Mouse (Mus musculus) ovary, adult 10 weeks (tissue): Measurements from ENCODE around the gene Sac3d1. TPM values are rescaled to one million over a fixed set of nuclear protein-coding genes. Genes with fewer than 3 reads are reported as not detected.

Source experiments
- polyA plus RNA-seq: library from polyadenylated mRNA; stranded (reverse); fragments of 350-450 nt; fragmentation: Illumina TruSeq; extraction: RNeasy Lipid Tissue Mini Kit (QIAGEN cat#74804); gene quantifications from one replicate; pipeline ENCODE4 v1.2.3, GENCODE M21; 2014

Sac3d1 gene
- 0.97 TPM for polyA plus RNA-seq

DNA sequence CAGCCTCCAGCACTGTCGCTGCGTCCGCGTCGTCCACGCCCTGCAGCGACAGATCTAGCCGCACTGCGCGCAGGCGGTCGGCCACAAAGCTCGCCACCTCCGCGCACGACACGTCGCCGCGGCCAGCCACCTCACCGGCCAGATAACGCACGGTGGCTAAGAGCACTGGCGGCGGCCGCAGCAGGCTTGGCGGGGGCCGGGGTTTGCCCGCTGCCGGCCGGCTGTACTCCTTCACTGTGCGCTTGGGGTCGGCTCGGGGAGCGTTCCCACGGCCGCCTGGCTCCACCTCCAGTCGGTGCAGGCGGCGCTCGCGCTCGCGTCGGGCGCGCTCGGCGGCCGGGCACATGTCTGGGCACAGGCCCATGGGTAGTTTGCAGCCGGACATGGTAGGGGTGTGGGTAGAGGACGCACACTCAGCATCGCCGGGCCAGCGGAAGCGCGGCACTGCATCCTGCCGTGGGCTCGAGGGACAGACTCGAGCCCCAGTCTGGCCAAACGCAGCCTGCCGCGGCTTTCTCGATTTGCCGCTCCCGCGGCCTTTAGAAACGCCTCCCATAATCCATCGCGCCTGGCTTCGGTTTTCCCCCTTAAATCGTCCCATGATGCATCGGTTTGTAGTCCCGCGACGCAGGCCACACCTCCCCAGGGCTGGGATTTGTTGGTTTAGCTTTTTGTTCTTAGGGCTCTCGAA lies at the start of gene Sac3d1:
Sac3d1 (minus strand) TSS at position 665 of the 691 bp plus-strand sequence.

GRCm38 (mm10) chr19:6141394-6141749 lies 22.9 kb upstream of the Sac3d1 start, which contains the start of gene Arl2:
Gene Arl2, minus strand, starts transcription at chr19:6141548.

GRCm38 (mm10) chr19:6140678-6141393 lies 22.4 kb upstream of the Sac3d1 start, which contains the start of gene Batf2:
Gene Batf2, plus strand, starts transcription at chr19:6140983.

GRCm38 (mm10) chr19:6127760-6128341 lies 9.4 kb upstream of the Sac3d1 start, which contains the start of gene Snx15:
Gene Snx15, minus strand, starts transcription at chr19:6128304.

DNA sequence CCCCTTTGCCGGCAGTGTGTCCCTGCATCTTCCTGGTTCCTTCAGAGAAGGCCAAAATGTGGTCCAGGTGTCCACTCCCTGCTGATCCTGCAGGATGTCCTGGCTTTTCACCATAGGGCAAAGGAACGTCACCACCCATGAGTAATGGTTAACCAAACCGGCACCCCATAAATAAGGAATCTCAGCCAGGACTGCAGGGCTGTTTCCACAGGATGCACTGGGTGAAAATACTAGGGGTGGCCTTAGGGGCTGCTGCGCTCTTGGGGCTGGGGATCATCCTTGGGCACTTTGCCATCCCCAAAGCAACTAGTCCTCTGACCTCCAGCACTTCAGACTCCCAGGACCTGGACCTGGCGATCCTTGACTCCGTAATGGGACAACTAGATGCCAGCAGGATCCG lies 12.9 kb downstream of the Sac3d1 start, which contains the start of gene Naaladl1:
Naaladl1 (plus strand) TSS at position 197 of the 400 bp plus-strand sequence.

GRCm38 (mm10) chr19:6094119-6094518 lies 24.3 kb downstream of the Sac3d1 start, which contains the start of gene AC131692.1:
Gene AC131692.1, plus strand, starts transcription at chr19:6094419.

DNA sequence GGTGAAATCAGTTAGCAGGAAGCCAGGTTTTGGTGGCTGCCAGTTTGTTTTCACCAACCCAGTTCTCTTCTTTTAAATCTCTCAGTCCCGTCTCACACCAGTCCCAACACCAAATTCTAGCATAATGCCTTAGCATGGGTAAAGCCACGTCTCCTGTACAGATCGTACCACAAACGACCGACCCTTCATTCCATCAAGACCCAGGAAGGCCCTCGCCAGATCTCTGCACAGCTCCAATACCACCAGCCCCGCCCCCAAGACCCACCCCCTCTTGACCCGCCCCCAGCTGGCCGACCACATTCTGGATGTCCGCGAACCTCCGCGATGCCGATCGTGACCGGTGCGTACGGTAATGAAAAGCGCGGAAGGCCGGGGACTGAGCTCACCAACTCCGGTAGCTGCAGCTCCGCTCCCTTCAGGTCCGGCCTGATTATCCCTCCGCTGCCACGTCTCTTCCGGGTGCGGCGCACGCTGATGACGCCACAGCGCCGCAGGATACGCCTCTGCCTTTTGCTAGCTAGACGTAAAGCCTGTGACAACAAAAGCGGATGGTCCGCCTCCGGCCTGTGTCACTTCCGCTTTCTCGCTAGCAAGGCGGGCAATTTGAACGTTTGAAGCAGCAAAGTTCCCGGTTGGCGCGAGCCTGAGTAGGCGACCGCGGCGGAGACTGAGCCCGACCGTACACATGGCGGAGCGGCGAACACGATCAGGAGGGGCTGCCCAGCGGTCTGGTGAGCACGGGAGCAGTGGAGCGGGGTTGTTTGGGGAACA lies 33.8 kb downstream of the Sac3d1 start, which contains the start of the genes Zfpl1 and Cdca5:
Zfpl1 (minus strand) TSS at position 479 of the 771 bp plus-strand sequence.
Cdca5 (plus strand) TSS at position 506 of the 771 bp plus-strand sequence.

GRCm38 (mm10) chr19:6082156-6082555 lies 36.3 kb downstream of the Sac3d1 start, which contains the start of gene Gm28374:
Gene Gm28374, minus strand, starts transcription at chr19:6082256.

GRCm38 (mm10) chr19:6079983-6080480 lies 38.4 kb downstream of the Sac3d1 start, which contains the start of gene Tmem262:
Gene Tmem262, plus strand, starts transcription at chr19:6080033.

GRCm38 (mm10) chr19:6076564-6077393 lies 41.7 kb downstream of the Sac3d1 start, which contains the start of gene Vps51:
Gene Vps51, minus strand, starts transcription at chr19:6077231.

DNA sequence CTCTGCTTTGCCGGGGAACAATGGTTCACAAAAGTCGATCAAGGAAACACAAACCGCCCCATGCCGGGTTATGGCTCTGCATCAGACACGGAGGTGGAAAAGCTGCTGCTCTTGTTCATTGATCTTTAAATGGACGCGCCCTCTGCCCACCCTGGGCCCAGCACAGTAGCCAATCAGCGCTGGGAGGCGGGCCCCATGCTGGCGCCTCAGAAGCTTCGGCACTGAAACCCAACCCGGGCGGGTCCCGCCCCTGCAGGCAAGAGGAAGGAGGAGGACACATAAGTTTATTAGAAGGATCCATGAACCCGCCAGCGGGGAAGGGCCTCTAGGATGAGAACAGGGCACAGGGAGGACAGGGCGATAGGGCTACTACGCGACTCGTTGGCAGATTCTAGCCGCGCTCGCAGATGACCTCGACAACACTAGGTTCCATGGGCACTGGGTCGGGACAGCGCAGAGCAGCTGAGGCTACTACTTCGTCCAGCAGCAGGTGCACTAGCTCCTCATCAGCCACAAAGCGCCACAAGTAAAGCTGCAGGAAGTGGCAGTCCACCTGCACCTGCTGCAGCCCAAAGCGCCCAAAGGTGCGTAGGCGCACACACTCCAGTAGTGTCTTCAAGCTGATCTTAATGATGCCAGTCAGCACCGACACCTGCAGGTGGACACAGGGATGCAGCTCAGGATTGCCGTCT lies 50.6 kb downstream of the Sac3d1 start, which contains the start of gene Tm7sf2:
Tm7sf2 (minus strand) TSS at position 650 of the 692 bp plus-strand sequence.

Other genes with a start within 250 kb of the Sac3d1 start
- 2.9 TPM for gene Frmd8, start 243.4 kb downstream of the Sac3d1 start, polyA plus RNA-seq
- gene Slc25a45, start 240.8 kb downstream of the Sac3d1 start, polyA plus RNA-seq, result 0.31 TPM
- not detected for gene Tigd3, start 224.5 kb downstream of the Sac3d1 start, polyA plus RNA-seq
- 5.9 TPM for gene Dpf2, start 205.6 kb downstream of the Sac3d1 start, polyA plus RNA-seq
- 1.4 TPM for gene Cdc42ep2, start 193.8 kb downstream of the Sac3d1 start, polyA plus RNA-seq
- gene Pola2, start 154.4 kb downstream of the Sac3d1 start, polyA plus RNA-seq, result 4.3 TPM
- not detected for gene Slc22a20, start 132.5 kb downstream of the Sac3d1 start, polyA plus RNA-seq
- gene Capn1, start 102.8 kb downstream of the Sac3d1 start, polyA plus RNA-seq, result 0.74 TPM
- 0.37 TPM for gene Syvn1, start 72.1 kb downstream of the Sac3d1 start, polyA plus RNA-seq
- gene Mrpl49, start 60.9 kb downstream of the Sac3d1 start, polyA plus RNA-seq, result 25.1 TPM
- 9.8 TPM for gene Fau, start 60.8 kb downstream of the Sac3d1 start, polyA plus RNA-seq
- not detected for gene Znhit2, start 57.5 kb downstream of the Sac3d1 start, polyA plus RNA-seq
- gene Tm7sf2, start 50.3 kb downstream of the Sac3d1 start, polyA plus RNA-seq, result 0.97 TPM
- gene Vps51, start 41.4 kb downstream of the Sac3d1 start, polyA plus RNA-seq, result 4.0 TPM
- gene Tmem262, start 38.6 kb downstream of the Sac3d1 start, polyA plus RNA-seq, result not detected
- gene Gm28374, start 36.4 kb downstream of the Sac3d1 start, polyA plus RNA-seq, result not detected
- gene Zfpl1, start 33.7 kb downstream of the Sac3d1 start, polyA plus RNA-seq, result 0.71 TPM
- 10.8 TPM for gene Cdca5, start 33.7 kb downstream of the Sac3d1 start, polyA plus RNA-seq
- gene AC131692.1, start 24.2 kb downstream of the Sac3d1 start, polyA plus RNA-seq, result not detected
- not detected for gene Naaladl1, start 12.9 kb downstream of the Sac3d1 start, polyA plus RNA-seq
- 2.1 TPM for gene Snx15, start 9.7 kb upstream of the Sac3d1 start, polyA plus RNA-seq
- gene Batf2, start 22.3 kb upstream of the Sac3d1 start, polyA plus RNA-seq, result not detected
- gene Arl2, start 22.9 kb upstream of the Sac3d1 start, polyA plus RNA-seq, result 1.0 TPM
- gene Majin, start 65.7 kb upstream of the Sac3d1 start, polyA plus RNA-seq, result not detected
- not detected for gene Gpha2, start 107.7 kb upstream of the Sac3d1 start, polyA plus RNA-seq
- 1.1 TPM for gene Ppp2r5b, start 117.2 kb upstream of the Sac3d1 start, polyA plus RNA-seq
- not detected for gene Atg2a, start 123.0 kb upstream of the Sac3d1 start, polyA plus RNA-seq
- gene Ehd1, start 158.1 kb upstream of the Sac3d1 start, polyA plus RNA-seq, result 10.2 TPM
- 1.2 TPM for gene Cdc42bpg, start 187.8 kb upstream of the Sac3d1 start, polyA plus RNA-seq
- gene Men1, start 216.3 kb upstream of the Sac3d1 start, polyA plus RNA-seq, result 8.8 TPM
- gene Map4k2, start 222.5 kb upstream of the Sac3d1 start, polyA plus RNA-seq, result 3.8 TPM
- gene Sf1, start 245.0 kb upstream of the Sac3d1 start, polyA plus RNA-seq, result 146 TPM